Mouse (Mus musculus): ENCODE measurements around the gene Ostc.
A peak's percentile ranks its signal among the peaks of the same experiment; 100 is the strongest.

Ostc gene

GRCm38 (mm10) chr3:130708967-130709924, at the start of gene Ostc:
Gene Ostc, minus strand, starts transcription at chr3:130709444.
- DNase-seq (ENCODE audit: extremely low spot score, low spot score) = peak; percentile 93

GRCm38 (mm10) chr3:130758157-130758841, 49.1 kb upstream of the Ostc start:
- no peak for DNase-seq (ENCODE audit: extremely low spot score, low spot score)

DNA sequence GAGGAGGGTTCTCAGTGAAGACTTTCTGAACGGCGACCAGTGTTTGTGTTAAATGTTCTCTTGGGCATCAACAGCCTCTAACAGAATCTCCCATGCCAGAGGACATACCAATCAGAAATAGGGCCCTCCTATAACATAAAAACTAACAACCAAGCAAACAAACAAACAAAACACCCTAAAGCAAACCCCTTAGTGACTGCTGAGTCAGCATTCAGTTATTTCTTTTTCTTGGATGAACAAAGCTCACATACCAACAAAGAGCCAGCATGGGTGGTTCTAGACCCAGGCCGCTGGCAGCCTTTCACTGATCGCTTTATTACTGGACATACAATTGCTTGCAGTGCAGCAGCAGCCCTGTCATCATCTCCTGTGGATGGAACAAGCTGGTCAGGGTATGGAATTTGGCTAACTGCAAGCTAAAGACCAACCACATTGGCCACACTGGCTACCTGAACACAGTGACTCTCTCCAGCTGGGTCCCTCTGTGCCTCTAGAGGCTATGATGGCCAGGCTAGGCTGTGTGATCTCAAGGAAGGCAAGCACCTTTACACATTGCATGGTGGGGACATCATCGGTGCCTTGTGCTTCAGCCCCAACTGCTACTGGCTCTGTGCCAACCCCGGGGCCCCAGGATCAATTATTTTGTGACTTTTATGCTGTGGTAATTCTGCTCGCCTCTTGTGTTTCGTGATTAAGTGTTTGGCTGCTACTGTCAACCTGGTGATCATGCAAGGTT, 48.0 kb upstream of the Ostc start:
- DNase-seq (ENCODE audit: extremely low spot score, low spot score) = no peak

GRCm38 (mm10) chr3:130749206-130749605, 40.0 kb upstream of the Ostc start:
- no peak for DNase-seq (ENCODE audit: extremely low spot score, low spot score)

DNA sequence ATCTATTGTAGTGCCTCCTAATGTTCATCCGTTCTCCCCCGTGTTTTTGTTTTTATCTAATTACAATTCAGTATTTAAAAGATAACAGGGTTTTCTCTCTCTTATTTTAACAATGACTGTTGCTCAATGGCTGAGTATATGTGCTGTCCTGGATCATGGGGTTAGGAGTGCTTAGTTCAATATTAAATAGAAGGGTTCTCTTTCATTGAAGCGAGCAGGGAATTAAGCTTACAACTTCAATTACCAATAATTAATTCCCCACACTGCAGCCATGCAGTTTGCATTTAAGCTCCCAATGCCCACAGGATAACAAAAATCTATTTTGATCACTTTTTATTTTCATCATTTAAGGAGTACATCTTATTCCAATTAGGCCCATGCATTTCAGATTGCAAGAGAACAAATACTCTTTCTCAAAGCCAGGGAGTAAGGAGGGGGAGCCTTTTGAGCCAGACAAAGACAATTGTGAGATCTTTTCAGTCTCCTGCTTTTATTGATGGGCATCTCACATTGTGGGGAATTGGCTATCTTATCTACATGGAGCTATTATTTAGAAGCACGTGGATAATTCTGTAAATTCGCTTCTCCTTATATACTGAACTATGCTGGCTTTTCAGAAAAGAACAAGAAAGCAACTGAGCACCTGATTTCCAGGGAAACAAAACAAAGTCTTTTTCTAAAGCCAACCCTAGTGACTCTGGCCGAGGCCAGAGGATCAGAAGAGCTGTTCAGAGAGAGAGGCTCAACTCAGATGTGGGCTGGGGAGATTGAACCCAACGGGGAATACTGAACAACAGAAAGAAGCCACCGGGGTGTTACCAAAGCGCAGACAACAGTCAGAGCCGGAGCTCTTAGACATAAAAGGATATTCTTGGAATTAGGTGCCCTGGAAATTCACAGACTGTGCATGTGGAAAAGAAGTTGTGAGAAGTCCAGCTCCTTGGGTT, 37.7 kb upstream of the Ostc start:
- DNase-seq (ENCODE audit: extremely low spot score, low spot score) = no peak

- DNase-seq (ENCODE audit: extremely low spot score, low spot score) = no peak
These were observed 28.6 kb upstream of the Ostc start for GRCm38 (mm10) chr3:130737652-130738361.

- no peak for DNase-seq (ENCODE audit: extremely low spot score, low spot score)
These were observed 27.5 kb upstream of the Ostc start for GRCm38 (mm10) chr3:130736758-130737157.

DNA sequence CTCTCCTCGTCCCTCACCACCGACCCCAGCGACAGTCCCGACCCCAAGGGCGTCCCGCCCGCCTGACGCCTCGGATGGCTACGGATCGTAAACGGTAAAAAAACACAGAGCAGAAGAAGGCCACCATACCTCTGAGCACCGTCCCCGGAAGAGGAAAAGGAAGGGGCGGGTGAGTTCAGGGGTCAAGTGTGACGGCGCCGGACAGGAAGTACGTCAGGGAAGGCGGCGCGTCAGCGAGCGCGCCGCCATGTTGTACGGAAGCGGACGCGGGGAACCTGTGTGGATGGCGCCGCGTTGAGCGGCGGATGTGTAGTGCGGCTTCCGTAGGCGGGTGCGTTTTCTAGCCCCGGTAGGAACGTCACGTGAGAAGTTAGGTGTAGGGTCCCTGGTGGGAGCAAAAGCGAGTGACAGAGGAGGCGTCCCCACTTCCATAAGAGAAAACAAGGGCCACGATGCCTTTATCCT, 21.0 kb upstream of the Ostc start, which contains the start of gene Rpl34:
Gene Rpl34, minus strand, starts transcription at position 210 of the 465 bp plus-strand sequence.
- peak; percentile 96 for DNase-seq (ENCODE audit: extremely low spot score, low spot score)

- DNase-seq (ENCODE audit: extremely low spot score, low spot score) = peak; percentile 48
These were observed 20.4 kb upstream of the Ostc start for GRCm38 (mm10) chr3:130729472-130730188.

DNA sequence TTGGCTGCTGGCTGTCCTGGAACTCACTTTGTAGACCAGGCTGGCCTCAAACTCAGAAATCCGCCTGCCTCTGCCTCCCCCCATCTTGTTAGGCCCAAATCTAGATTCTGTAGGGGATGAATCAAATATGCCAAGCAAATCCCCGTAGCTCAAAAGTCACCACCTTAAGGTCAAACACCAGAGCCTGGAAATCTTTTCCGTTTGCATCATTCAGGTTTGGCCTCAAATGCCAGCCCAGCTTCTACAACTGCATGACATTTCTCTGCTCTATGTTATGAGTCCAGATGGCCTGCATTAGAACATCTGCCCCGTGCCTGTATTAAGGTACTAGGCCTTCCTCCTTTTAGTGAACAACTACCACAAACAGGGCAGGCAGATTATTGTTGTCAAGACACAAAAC, 18.4 kb upstream of the Ostc start:
- DNase-seq (ENCODE audit: extremely low spot score, low spot score) = no peak

- DNase-seq (ENCODE audit: extremely low spot score, low spot score) = no peak
These were observed 17.8 kb upstream of the Ostc start for GRCm38 (mm10) chr3:130727036-130727435.

- no peak for DNase-seq (ENCODE audit: extremely low spot score, low spot score)
These were observed 16.5 kb upstream of the Ostc start for GRCm38 (mm10) chr3:130725718-130726117.

GRCm38 (mm10) chr3:130722733-130723478, 13.7 kb upstream of the Ostc start:
- DNase-seq (ENCODE audit: extremely low spot score, low spot score) = no peak

- DNase-seq (ENCODE audit: extremely low spot score, low spot score) = no peak
These were observed 11.0 kb upstream of the Ostc start for GRCm38 (mm10) chr3:130720225-130720624.

- DNase-seq (ENCODE audit: extremely low spot score, low spot score) = no peak
These were observed 9.6 kb upstream of the Ostc start for GRCm38 (mm10) chr3:130718871-130719270.

- DNase-seq (ENCODE audit: extremely low spot score, low spot score) = no peak
These were observed 7.3 kb upstream of the Ostc start for GRCm38 (mm10) chr3:130716555-130716954.

- DNase-seq (ENCODE audit: extremely low spot score, low spot score) = peak; percentile 49
These were observed 5.7 kb upstream of the Ostc start for GRCm38 (mm10) chr3:130714775-130715568.

DNA sequence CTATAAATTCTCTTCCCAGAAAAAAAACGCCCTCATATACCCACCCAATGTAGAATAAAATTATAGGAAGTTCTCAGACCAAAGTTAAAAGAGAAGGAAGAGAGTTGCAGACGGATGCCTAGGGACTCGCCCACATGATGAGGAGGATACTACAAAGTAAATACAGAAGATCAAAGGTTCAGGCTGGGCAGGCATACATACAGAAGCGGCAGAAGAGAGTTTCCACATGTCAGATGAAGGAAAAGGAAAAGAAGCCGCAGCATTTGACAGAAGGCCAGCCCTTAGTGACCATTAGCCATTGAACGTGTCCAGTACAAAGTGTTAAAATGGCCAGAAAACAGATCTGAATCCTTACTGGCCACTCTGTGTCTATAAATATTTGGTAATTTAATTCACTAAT, 3.6 kb upstream of the Ostc start:
- no peak for DNase-seq (ENCODE audit: extremely low spot score, low spot score)

All from neural tube, embryonic 10.5 days (tissue).